Mouse (Mus musculus) cerebellum, adult 2 months (tissue): ENCODE results near the gene S100a2.

Source experiments
- CTCF ChIP-seq: fragments of 200-500 bp; IDR thresholded peaks from 2 replicates; pipeline ENCODE4 v1.5.1; 2011; ENCODE audit warnings: low read depth, mild to moderate bottlenecking, control low read depth, low read length, moderate library complexity, borderline replicate concordance; ENCODE audit not compliant: insufficient read depth
- POLR2A ChIP-seq: fragments of 200-500 bp; IDR thresholded peaks from 2 replicates; pipeline ENCODE4 v1.6.1; 2011; ENCODE audit warnings: low read length, control low read depth, borderline replicate concordance; ENCODE audit not compliant: insufficient read depth

GRCm38 (mm10) chr3:90631984-90632383 is 41.9 kb downstream of the S100a2 start:
- TF ChIP-seq CTCF (no peak), POLR2A (no peak)
